Mouse (Mus musculus) megakaryocyte, adult 5-6 weeks (primary cell): Measurements from ENCODE around the gene Tmem126b. TPM values are rescaled to one million over a fixed set of nuclear protein-coding genes. Genes with fewer than 3 reads are reported as not detected.

Experiments used
- ATAC-seq: 2 replicates; pipeline ENCODE4 v1.8.0; 2016; ENCODE audit warnings: mild to moderate bottlenecking, inconsistent platforms; ENCODE audit not compliant: poor library complexity, severe bottlenecking
- total RNA-seq, 2 experiments: library from RNA; stranded (forward) in 1 of 2; stranded (reverse) in 1 of 2; fragments of 153-499, 151-499 nt in 1 of 2; fragments of 221-1000, 200-1000 nt in 1 of 2; gene quantifications; 2 replicates each; pipeline versions ENCODE4 v1.2.3 to v1.2.4; 2015 to 2017

Gene Tmem126b
- total RNA-seq, 2 experiments from 2014 or later, result 11.9 to 13.5 TPM

DNA sequence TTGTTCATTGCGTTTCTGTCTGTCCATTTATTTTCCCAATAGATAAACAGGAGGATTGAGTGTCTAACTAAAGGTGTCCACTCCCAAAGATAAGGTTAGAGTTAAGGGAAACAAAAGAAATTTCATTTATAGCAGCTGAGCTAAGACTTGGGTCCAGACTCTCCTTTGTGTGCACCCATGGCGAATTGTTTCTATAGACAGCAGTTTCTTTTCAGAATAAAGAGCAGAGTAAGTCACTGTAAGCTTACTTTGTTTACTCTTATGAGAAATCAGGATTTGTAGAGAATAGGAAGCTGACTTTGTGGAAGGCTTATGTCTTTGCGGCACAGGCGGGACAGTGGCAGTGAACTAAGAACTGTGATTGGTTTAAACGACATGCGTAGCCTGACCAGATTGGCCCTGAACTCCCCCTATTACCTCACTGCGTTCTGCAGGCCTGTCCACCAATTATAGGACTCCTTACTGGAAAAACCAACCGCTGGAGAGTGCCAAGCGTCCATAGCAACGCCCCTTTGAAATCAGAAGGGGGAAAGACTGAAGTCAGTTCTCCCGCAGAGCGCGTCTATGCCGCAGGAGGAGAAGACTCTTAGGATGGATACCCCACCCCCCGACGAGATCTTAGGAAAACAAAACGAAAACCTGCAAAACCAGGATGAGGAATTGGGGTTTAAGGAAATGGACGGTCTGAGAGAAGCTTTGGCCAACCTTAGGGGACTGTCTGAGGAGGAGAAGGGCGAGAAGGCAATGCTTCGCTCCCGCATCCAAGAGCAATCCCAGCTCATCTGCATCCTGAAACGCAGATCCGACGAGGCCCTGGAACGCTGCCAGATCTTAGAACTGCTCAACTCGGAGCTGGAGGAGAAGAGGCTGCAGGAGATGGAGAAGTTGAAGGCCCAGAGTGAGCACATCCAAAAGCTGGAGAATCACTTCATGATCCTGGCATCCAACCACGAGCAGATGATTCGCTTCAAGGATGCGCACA is 49.5 kb downstream of the Tmem126b start, which contains the start of gene Ccdc89:
Gene Ccdc89, plus strand, starts transcription at position 558 of the 982 bp plus-strand sequence.
- peak; percentile 96 for ATAC-seq

Other genes starting within 250 kb of the Tmem126b start
- not detected in 2 replicates for gene Ccdc83, start 210.2 kb downstream of the Tmem126b start, total RNA-seq (2015)
- not detected in 2 replicates for gene Ccdc83, start 210.2 kb downstream of the Tmem126b start, total RNA-seq (2017)
- 1.4 and 1.9 TPM in 2 replicates for gene Sytl2, start 173.7 kb downstream of the Tmem126b start, total RNA-seq (2015)
- 1.7 and 2.3 TPM in 2 replicates for gene Sytl2, start 173.7 kb downstream of the Tmem126b start, total RNA-seq (2017)
- not detected in 2 replicates for gene Ccdc89, start 49.4 kb downstream of the Tmem126b start, total RNA-seq (2015)
- not detected in 2 replicates for gene Ccdc89, start 49.4 kb downstream of the Tmem126b start, total RNA-seq (2017)
- gene Crebzf, start 33.3 kb downstream of the Tmem126b start, total RNA-seq (2015), result 74.9 and 89.1 TPM in 2 replicates
- 47.2 and 52.6 TPM in 2 replicates for gene Crebzf, start 33.3 kb downstream of the Tmem126b start, total RNA-seq (2017)
- gene Tmem126a, start 18.8 kb downstream of the Tmem126b start, total RNA-seq (2015), result 59.0 and 64.5 TPM in 2 replicates
- gene Tmem126a, start 18.8 kb downstream of the Tmem126b start, total RNA-seq (2017), result 20.7 and 31.2 TPM in 2 replicates
- gene Dlg2, start 671 bp upstream of the Tmem126b start, total RNA-seq (2015), result not detected in 2 replicates
- 0.28 and 0.33 TPM in 2 replicates for gene Dlg2, start 671 bp upstream of the Tmem126b start, total RNA-seq (2017)